Mouse (Mus musculus) kidney, adult 18-20 months (tissue): ENCODE results near the gene Speg.

Experiments used
- DNase-seq: peaks from one replicate; pipeline ENCODE4 v3.0.0; 2021

Speg gene

GRCm38 (mm10) chr1:75374950-75375936 is at the start of gene Speg:
Speg (plus strand) TSS chr1:75375297.
- DNase-seq, result no peak

- DNase-seq, result no peak
These were observed 47.6 kb upstream of the Speg start for GRCm38 (mm10) chr1:75327461-75327860.

DNA sequence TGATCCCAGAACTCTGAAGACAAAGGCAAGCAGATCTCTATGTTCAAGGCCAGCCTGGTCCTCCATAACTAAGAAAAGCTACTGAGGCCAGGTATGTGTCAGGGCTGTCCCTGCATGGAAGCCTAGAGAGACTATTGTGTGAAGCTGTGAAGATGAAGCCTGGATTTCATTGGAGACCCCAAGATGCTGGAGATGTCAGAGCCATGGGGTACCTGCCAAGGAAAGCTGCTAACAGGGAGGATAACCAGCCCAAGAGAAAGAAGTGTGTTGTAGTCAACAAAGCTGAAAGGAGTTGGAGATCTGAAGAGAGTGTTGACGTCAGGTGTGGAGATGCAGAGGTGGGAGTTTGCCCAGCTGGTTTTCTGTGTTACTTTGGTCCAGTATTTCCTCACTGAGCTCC is 43.8 kb upstream of the Speg start:
- no peak for DNase-seq

DNA sequence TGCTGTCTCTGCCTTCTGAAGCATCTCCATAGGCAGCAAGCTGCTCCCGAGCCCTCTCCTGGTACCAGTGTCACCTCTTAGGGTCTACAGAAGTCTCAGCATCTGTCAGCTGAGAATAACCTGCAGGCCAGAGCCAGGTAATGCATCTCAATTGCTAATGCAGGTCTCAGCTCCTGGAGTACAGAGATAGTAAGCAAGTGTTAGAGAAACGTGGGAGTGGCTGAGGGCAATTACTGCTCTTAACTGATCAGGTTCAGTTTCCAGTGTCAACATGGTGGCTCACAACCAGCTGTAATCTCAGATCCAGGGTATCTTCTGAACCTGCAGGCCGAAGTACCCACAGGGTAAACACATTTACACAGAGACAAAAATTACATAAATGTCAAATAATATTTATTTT is 38.6 kb upstream of the Speg start:
- no peak for DNase-seq

GRCm38 (mm10) chr1:75337097-75337496 is 38.0 kb upstream of the Speg start:
- no peak for DNase-seq

DNA sequence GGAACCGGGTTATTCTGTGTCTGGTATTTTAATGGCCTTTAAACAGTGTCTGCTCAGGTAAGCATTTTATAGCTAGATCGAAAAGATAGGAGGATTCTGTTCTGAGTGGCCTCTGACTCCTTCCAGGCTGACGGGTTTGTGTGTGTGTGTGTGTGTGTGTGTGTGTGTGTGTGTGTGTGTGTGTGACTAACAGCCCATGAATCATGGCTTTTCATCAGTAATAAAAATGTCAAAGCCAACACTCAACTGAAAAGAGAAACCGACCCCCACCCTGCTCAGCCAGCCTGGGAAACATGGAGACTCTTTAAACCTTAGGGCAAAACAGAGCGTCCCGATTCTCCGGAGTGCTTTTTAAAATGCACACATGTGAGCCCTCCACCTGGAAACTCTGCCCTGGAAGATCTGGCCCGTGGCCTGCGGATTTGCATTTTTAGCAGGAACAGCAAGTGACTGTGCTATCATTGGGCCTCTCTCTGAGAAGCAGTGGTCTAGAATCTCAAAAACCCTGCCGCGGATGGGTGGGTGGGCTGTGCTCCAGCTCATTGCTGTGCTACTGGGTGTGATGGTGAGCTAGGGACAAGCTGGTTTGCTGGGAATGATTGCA is 36.9 kb upstream of the Speg start:
- DNase-seq, result peak; percentile 29

DNA sequence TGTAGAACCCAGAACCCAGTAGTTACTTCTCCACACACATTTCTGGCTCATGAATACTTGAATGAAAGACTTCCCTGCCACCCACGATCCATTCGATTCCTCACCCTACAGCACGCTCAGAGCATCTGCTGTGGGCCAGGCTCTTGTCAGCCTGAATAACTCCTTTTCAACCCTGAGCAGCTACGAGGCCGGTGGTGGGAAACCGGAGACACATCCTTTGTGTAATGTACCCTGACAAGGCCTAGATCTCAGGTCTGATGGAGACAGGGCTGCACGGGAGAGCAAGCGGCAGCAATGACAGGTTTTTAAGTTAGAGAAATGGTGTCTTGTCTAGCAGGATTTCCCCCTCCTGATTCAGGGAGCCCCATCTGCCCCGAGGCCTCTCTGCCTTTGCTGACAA is 35.8 kb upstream of the Speg start:
- DNase-seq, result no peak

DNA sequence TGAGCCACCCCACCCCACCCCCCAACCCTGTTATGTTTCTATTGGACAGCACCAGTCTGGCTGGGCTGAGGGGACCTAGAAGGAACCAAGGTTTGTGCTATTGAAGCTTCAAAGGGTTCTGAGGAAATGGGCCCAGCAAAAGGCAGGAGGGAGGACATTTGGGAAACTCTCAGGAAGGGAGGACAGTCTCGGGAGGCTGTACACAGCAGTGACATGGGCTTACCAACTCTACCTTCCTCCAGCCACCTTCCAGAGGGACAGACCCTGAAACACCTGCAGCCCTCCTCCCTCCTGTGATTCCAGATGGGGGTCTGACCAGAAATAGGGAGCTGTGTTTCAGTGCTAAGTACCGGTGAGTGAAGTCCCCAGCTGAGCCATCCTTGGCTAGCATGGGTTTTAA is 34.6 kb upstream of the Speg start:
- DNase-seq, result no peak

DNA sequence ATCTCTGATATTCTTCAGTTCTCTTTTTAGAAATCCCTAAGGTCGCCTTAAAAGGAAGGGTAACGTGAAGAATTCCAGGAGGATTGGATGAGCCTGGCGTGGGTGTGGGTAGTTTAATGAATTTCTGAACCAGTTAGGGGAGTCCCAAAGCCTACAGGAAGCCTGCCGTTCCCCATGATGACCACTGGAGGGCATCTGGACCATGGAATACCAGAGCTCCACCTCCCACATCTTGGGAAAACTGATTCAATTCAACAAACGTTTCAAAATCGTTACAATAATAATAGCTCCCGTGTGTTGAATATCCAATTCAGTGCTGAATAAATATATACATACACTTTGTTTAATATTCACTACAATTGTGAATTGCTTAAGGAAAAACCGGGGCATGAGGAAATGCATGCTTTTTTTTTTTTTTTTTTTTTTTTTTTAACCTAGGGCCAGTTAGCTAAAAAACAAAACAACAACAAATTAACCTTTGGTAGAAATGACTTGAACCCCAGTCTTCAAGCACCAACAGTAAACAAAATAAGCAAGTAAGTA is 32.2 kb upstream of the Speg start:
- DNase-seq, result peak; percentile 63

DNA sequence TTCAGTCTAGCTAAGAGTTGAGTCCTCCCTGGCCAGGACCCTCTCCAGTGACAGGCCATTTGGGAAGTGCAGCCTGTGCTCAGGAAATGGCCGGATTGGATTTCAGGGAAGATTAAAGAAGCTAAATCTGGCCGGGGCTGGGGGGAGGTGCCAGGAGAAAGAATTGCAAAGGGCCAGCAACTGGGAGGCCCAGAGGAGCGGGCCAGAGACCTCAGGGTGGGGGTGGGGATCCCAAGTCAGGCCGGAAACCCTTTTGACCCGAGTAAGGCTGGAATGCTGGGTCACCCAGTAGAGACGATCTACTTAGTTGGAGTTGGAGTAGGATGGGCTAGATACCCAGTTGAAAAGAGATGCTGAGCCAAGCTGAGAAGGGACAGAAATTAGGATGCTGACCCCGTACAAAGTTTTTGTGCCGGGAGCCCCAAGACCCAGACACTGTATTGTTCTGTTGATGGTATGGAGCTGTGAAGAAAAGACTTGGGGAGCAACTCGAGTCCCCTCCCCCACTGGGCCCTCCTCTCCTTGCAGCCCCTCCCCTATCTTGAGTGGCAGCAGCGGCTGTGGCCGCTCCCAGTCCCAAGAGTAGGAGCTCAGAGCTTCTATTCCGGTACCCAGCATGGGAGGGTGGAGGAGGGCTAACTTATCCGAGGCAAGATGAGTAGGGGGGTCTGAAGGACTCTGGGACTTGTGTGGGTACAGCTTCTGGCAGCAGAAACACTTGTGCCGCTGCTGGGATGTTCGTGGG is 30.6 kb upstream of the Speg start:
- peak; percentile 33 for DNase-seq

DNA sequence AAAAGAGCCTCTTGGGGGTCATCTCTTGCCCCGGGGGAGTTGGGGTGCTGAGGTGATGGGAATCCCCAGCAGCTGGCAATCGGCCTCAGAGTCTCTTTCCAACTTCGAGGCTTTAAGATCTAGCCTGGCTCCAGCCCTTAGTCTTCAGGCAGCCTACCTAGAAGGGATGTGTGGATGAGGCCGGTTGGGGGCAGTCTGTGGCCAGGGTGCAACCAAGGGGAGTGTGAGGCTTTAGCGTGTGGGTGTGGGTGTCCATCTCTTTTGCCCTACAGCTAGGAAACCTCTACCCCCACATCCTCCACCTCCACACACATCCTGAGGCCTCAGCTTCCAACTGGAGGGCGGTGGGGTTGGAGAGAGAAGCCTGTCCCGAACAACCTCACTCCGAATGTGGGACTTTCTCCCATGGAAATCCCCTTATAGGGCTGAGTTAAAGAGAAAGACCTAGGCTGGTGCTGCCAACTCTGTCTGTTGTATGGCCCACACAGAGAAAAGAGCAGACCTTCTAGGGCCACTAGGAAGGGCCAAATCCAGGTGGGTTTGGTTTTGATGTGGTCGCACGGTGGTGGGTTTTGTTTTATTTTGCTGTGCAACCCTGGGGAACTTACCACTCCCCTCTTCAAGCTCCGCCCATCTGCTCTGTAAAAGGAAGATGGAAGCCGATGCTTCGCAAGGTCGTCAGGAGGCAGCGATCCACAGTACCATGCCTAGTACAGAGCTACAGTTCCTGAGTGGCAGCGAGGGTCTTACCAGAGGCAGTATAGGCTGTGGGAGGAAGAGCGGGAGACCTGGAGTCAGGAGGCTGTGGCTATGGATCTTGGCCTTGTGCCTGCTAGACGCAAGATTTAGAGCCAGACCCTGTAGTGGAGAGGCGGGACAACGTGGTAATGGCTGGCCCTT is 29.8 kb upstream of the Speg start:
- peak; percentile 10 for DNase-seq

- no peak for DNase-seq
These were observed 27.8 kb upstream of the Speg start for GRCm38 (mm10) chr1:75347279-75347678.

GRCm38 (mm10) chr1:75349275-75349674 is 25.8 kb upstream of the Speg start:
- DNase-seq, result no peak

DNA sequence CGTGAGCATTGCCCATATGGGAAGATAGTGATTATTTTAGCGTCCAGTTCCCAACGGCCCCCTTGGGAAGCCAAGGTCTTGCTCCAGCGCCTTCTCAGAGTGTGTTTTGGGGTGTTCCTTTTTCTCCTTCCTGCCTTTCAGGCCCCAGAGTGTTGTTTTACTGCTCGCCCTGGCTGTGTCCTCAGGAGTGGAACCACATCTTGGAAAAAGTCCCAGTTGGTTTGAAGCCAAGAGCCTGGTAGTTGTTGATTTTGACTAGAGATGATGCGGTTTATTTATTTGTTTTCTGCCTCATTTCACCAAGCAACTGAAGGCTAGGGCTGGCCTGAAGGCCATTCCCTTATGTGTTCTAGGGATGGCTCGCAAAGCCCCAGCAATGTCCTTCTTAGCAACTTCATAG is 17.8 kb upstream of the Speg start:
- peak; percentile 66 for DNase-seq

- no peak for DNase-seq
These were observed 17.1 kb upstream of the Speg start for GRCm38 (mm10) chr1:75358009-75358408.

DNA sequence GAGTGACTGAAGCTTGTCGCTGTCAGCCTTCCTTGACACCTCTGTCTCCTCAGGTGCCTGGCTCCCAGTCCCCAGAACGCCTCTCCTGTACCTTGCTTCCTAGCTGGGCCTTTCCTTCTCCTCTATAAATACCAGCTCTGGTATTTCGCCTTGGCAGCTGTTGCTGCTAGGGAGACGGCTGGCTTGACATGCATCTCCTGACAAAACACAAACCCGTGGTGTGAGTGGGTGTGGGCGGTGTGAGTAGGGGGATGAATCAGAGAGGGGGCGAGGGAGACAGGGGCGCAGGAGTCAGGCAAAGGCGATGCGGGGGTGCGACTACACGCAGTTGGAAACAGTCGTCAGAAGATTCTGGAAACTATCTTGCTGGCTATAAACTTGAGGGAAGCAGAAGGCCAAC is 15.8 kb upstream of the Speg start:
- no peak for DNase-seq

DNA sequence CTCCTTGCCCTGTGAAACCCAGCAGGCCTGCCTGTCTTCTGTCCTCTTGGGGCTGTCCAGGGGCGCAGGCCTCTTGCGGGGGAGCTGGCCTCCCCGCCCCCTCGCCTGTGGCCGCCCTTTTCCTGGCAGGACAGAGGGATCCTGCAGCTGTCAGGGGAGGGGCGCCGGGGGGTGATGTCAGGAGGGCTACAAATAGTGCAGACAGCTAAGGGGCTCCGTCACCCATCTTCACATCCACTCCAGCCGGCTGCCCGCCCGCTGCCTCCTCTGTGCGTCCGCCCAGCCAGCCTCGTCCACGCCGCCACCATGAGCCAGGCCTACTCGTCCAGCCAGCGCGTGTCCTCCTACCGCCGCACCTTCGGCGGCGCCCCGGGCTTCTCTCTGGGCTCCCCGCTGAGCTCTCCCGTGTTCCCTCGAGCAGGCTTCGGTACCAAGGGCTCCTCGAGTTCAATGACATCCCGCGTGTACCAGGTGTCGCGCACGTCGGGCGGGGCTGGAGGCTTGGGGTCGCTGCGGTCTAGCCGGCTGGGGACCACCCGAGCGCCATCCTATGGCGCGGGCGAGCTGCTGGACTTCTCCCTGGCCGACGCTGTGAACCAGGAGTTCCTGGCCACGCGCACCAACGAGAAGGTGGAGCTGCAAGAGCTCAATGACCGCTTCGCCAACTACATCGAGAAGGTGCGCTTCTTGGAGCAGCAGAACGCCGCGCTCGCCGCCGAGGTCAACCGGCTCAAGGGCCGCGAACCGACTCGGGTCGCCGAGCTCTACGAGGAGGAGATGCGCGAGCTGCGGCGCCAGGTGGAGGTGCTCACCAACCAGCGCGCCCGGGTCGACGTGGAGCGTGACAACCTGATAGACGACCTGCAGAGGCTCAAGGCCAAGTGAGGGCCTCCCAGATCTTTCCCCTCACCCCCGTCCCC is 14.7 kb upstream of the Speg start, which contains the start of gene Des:
Des (plus strand) TSS at position 218 of the 920 bp plus-strand sequence.
- DNase-seq, result peak; percentile 40

GRCm38 (mm10) chr1:75361123-75361522 is 14.0 kb upstream of the Speg start:
- no peak for DNase-seq

- DNase-seq, result no peak
These were observed 13.3 kb upstream of the Speg start for GRCm38 (mm10) chr1:75361750-75362149.

GRCm38 (mm10) chr1:75363868-75364267 is 11.2 kb upstream of the Speg start:
- DNase-seq, result no peak
